Mouse (Mus musculus): ENCODE results near the gene Cog4. TPM values are rescaled to one million over a fixed set of nuclear protein-coding genes. Genes with fewer than 3 reads are reported as not detected.

Gene Cog4
- polyA plus RNA-seq (2014; fragmentation: Illumina TruSeq; extraction: RNeasy Lipid Tissue Mini Kit (QIAGEN cat#74804); ENCODE audit: low read depth, low replicate concordance) = 54.9 TPM

GRCm38 (mm10) chr8:110846405-110847170 is at the start of gene Cog4, which contains the start of gene Sf3b3:
Gene Cog4 (plus strand): TSS chr8:110846600.
Gene Sf3b3 (minus strand): TSS chr8:110846787.

GRCm38 (mm10) chr8:110805669-110806068 is 40.7 kb upstream of the Cog4 start, which contains the start of gene Il34:
Gene Il34 (minus strand): TSS chr8:110805924.

DNA sequence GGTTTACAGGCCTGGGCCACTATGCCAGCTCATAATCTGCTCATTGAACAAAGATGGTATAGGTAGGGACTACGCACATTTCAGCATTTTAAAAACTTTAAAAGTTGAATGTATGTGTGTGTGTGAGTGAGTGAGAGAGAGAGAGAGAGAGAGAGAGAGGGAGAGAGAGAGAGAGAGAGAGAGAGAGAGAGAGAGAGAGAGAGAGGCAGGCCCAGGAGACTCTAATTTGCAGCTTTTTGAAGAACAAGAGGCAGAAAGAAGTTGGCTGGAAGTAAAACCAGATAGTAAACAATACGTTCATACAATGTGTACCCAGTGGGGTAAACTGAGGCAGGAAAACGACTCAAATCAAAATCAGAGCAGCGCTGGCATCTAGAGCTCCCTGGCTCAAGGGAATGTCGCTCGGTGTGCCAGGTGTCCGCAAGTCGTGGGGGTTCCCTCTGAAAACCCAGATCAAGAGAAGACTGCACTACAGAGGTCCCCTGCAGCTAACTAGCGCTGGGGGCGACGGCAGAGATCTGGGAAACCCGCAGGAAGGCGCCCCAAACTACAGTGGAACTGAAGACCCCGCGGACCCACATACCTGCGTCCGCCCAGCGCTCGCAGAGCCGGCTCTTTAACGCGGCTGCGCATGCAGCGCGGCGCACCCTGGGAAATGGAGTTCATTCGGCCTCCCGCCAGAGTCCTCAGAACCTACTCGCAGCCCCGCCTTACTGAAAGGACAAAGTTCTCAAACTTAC is 55.6 kb downstream of the Cog4 start, which contains the start of gene Fuk:
Gene Fuk (minus strand): TSS at position 650 of the 740 bp plus-strand sequence.

GRCm38 (mm10) chr8:110919341-110920031 is 73.1 kb downstream of the Cog4 start, which contains the start of gene St3gal2:
Gene St3gal2 (plus strand): TSS chr8:110919922.

Other genes starting within 250 kb of the Cog4 start
- 15.3 TPM for gene Vac14, start 228.0 kb upstream of the Cog4 start, polyA plus RNA-seq (2014; fragmentation: Illumina TruSeq; extraction: RNeasy Lipid Tissue Mini Kit (QIAGEN cat#74804); ENCODE audit: low read depth, low replicate concordance)
- 22.5 TPM for gene Mtss1l, start 125.1 kb upstream of the Cog4 start, polyA plus RNA-seq (2014; fragmentation: Illumina TruSeq; extraction: RNeasy Lipid Tissue Mini Kit (QIAGEN cat#74804); ENCODE audit: low read depth, low replicate concordance)
- gene Il34, start 40.7 kb upstream of the Cog4 start, polyA plus RNA-seq (2014; fragmentation: Illumina TruSeq; extraction: RNeasy Lipid Tissue Mini Kit (QIAGEN cat#74804); ENCODE audit: low read depth, low replicate concordance) = 4.9 TPM
- 30.5 TPM for gene Sf3b3, start 187 bp downstream of the Cog4 start, polyA plus RNA-seq (2014; fragmentation: Illumina TruSeq; extraction: RNeasy Lipid Tissue Mini Kit (QIAGEN cat#74804); ENCODE audit: low read depth, low replicate concordance)
- gene Fuk, start 55.9 kb downstream of the Cog4 start, polyA plus RNA-seq (2014; fragmentation: Illumina TruSeq; extraction: RNeasy Lipid Tissue Mini Kit (QIAGEN cat#74804); ENCODE audit: low read depth, low replicate concordance) = 4.2 TPM
- gene St3gal2, start 73.3 kb downstream of the Cog4 start, polyA plus RNA-seq (2014; fragmentation: Illumina TruSeq; extraction: RNeasy Lipid Tissue Mini Kit (QIAGEN cat#74804); ENCODE audit: low read depth, low replicate concordance) = 14.7 TPM
- 27.1 TPM for gene Ddx19a, start 151.2 kb downstream of the Cog4 start, polyA plus RNA-seq (2014; fragmentation: Illumina TruSeq; extraction: RNeasy Lipid Tissue Mini Kit (QIAGEN cat#74804); ENCODE audit: low read depth, low replicate concordance)
- 7.5 TPM for gene Ddx19b, start 185.2 kb downstream of the Cog4 start, polyA plus RNA-seq (2014; fragmentation: Illumina TruSeq; extraction: RNeasy Lipid Tissue Mini Kit (QIAGEN cat#74804); ENCODE audit: low read depth, low replicate concordance)
- gene Aars, start 186.5 kb downstream of the Cog4 start, polyA plus RNA-seq (2014; fragmentation: Illumina TruSeq; extraction: RNeasy Lipid Tissue Mini Kit (QIAGEN cat#74804); ENCODE audit: low read depth, low replicate concordance) = 27.4 TPM
- not detected for gene Exosc6, start 209.7 kb downstream of the Cog4 start, polyA plus RNA-seq (2014; fragmentation: Illumina TruSeq; extraction: RNeasy Lipid Tissue Mini Kit (QIAGEN cat#74804); ENCODE audit: low read depth, low replicate concordance)
- gene Clec18a, start 245.8 kb downstream of the Cog4 start, polyA plus RNA-seq (2014; fragmentation: Illumina TruSeq; extraction: RNeasy Lipid Tissue Mini Kit (QIAGEN cat#74804); ENCODE audit: low read depth, low replicate concordance) = 2.8 TPM
- gene Pdpr, start 248.0 kb downstream of the Cog4 start, polyA plus RNA-seq (2014; fragmentation: Illumina TruSeq; extraction: RNeasy Lipid Tissue Mini Kit (QIAGEN cat#74804); ENCODE audit: low read depth, low replicate concordance) = 52.7 TPM